Mouse (Mus musculus) left cerebral cortex, adult 8-10 months (tissue): ENCODE data around the gene Ulk1. TPM values are rescaled to one million over a fixed set of nuclear protein-coding genes. Genes with fewer than 3 reads are reported as not detected.

ENCODE experiments used
- DNase-seq, 2 experiments: peaks; one replicate each; pipeline ENCODE4 v3.0.0; 2022; ENCODE audit warnings: low spot score in 2 of 2
- total RNA-seq, 4 experiments: library from RNA; stranded (reverse); gene quantifications; 2 replicates each; pipeline ENCODE4 v1.2.4; 2022

Gene Ulk1
- total RNA-seq, 4 experiments from 2014 or later, result 59.2 to 67.2 (median 66.3) TPM

- DNase-seq, result peak in 1 of 2 experiments; percentile 42
These were observed 39.9 kb downstream of the Ulk1 start for GRCm38 (mm10) chr5:110770031-110770445.

- DNase-seq, result no peak
These were observed 40.6 kb downstream of the Ulk1 start for GRCm38 (mm10) chr5:110769272-110769671.

GRCm38 (mm10) chr5:110763890-110764289, 46.0 kb downstream of the Ulk1 start:
- no peak for DNase-seq

GRCm38 (mm10) chr5:110745021-110745420, 64.9 kb downstream of the Ulk1 start:
- no peak for DNase-seq

- no peak for DNase-seq
These were observed 70.2 kb downstream of the Ulk1 start for GRCm38 (mm10) chr5:110739496-110740275.

- no peak for DNase-seq
These were observed 74.3 kb downstream of the Ulk1 start for GRCm38 (mm10) chr5:110735606-110736005.

Other genes starting within 250 kb of the Ulk1 start
- gene Noc4l, start 156.7 kb downstream of the Ulk1 start, total RNA-seq, result 10 to 100 TPM; 20.0 to 31.3 (median 24.7) TPM
- 10 to 100 TPM; 21.6 to 24.5 (median 22.8) TPM for gene Ddx51, start 156.6 kb downstream of the Ulk1 start, total RNA-seq
- gene Ep400, start 39.4 kb downstream of the Ulk1 start, total RNA-seq, result 100 to 1,000 TPM; 103 to 121 (median 118) TPM
- 10 to 100 TPM; 18.6 to 25.2 (median 19.7) TPM for gene Pus1, start 29.4 kb downstream of the Ulk1 start, total RNA-seq
- gene Hscb, start 29.7 kb upstream of the Ulk1 start, total RNA-seq, result 10 to 100 TPM; 12.1 to 15.6 (median 13.6) TPM
- gene Chek2, start 29.9 kb upstream of the Ulk1 start, total RNA-seq, result 1 to 10 TPM; 1.3 to 1.9 (median 1.6) TPM
- 10 to 100 TPM in 3 of 4 experiments, 1 to 10 TPM in 1; 9.6 to 13.2 (median 11.1) TPM for gene Ttc28, start 69.7 kb upstream of the Ulk1 start, total RNA-seq